Mouse (Mus musculus) MEL (cell line): ENCODE measurements around the gene Dhx36. TPM values are rescaled to one million over a fixed set of nuclear protein-coding genes. Genes with fewer than 3 reads are reported as not detected.

Experiments
- DNase-seq: peaks from one replicate; pipeline ENCODE4 v3.0.0; 2011; ENCODE audit warnings: low read depth, low spot score
- H3K27ac ChIP-seq: 2 replicates; pipeline ENCODE4 v1.5.1; 2012; ENCODE audit warnings: low read depth, mild to moderate bottlenecking, control low read depth, low read length, moderate library complexity; ENCODE audit not compliant: control insufficient read depth
- H3K27me3 ChIP-seq, 2 experiments: fragments of 150-350 bp in 1 of 2; sonication (generic) in 1 of 2; 2 replicates each; pipeline ENCODE4 v1.6.1; 2012; ENCODE audit warnings: low read length in 2 of 2, mild to moderate bottlenecking in 2 of 2, improper control_type of control experiment in 1 of 2, moderate library complexity in 1 of 2; ENCODE audit not compliant: insufficient read depth in 2 of 2, control insufficient read depth in 1 of 2
- H3K36me3 ChIP-seq, 2 experiments: 2 replicates each; pipeline ENCODE4 v1.6.1; 2012 to 2014; ENCODE audit warnings: low read length in 2 of 2, improper control_type of control experiment in 1 of 2, inconsistent platforms in 1 of 2, mild to moderate bottlenecking in 1 of 2; ENCODE audit not compliant: insufficient read depth in 2 of 2, control insufficient read depth in 1 of 2
- H3K4me1 ChIP-seq, 2 experiments: fragments of 150-350 bp in 1 of 2; sonication (generic) in 1 of 2; 2 replicates each; pipeline ENCODE4 v1.6.1; 2012; ENCODE audit warnings: low read length in 2 of 2, improper control_type of control experiment in 1 of 2, mild to moderate bottlenecking in 1 of 2; ENCODE audit not compliant: insufficient read depth in 2 of 2, control insufficient read depth in 1 of 2
- H3K4me3 ChIP-seq, 2 experiments: fragments of 150-350 bp in 1 of 2; sonication (generic) in 1 of 2; 2 replicates each; pipeline ENCODE4 v1.5.1; 2012; ENCODE audit warnings: low read depth in 2 of 2, low read length in 2 of 2, mild to moderate bottlenecking in 2 of 2, moderate library complexity in 2 of 2, control low read depth in 1 of 2, improper control_type of control experiment in 1 of 2; ENCODE audit not compliant: control insufficient read depth in 1 of 2, insufficient read depth in 1 of 2
- H3K79me2 ChIP-seq: 2 replicates; pipeline ENCODE4 v1.6.1; 2012; ENCODE audit warnings: mild to moderate bottlenecking, low read length, moderate library complexity; ENCODE audit not compliant: control insufficient read depth, poor library complexity, insufficient read depth
- H3K9ac ChIP-seq: 2 replicates; pipeline ENCODE4 v1.6.1; 2012; ENCODE audit warnings: low read depth, mild to moderate bottlenecking, control low read depth, low read length, moderate library complexity; ENCODE audit not compliant: control insufficient read depth, poor library complexity, severe bottlenecking
- H3K9me3 ChIP-seq: fragments of 150-350 bp; sonication (generic); replicated peaks from 2 replicates; pipeline ENCODE4 v1.6.1; 2012; ENCODE audit warnings: mild to moderate bottlenecking, low read length, improper control_type of control experiment, moderate library complexity; ENCODE audit not compliant: insufficient read depth
- BHLHE40 ChIP-seq: IDR thresholded peaks from 2 replicates; pipeline ENCODE4 v1.6.1; 2012; ENCODE audit warnings: low read depth, mild to moderate bottlenecking, inconsistent platforms, low read length, improper control_type of control experiment, borderline replicate concordance
- CHD1 ChIP-seq: IDR thresholded peaks from 2 replicates; pipeline ENCODE4 v1.6.1; 2012; ENCODE audit warnings: low read depth, mild to moderate bottlenecking, inconsistent platforms, low read length, improper control_type of control experiment
- CTCF ChIP-seq, 3 experiments: IDR thresholded peaks in 2 of 3; conservative IDR thresholded peaks in 1 of 3; 2 replicates each; pipeline ENCODE4 v1.5.1; 2011 to 2012; ENCODE audit warnings: low read length in 3 of 3, low read depth in 2 of 3, mild to moderate bottlenecking in 2 of 3, improper control_type of control experiment in 1 of 3, inconsistent platforms in 1 of 3, mixed read lengths in 1 of 3, moderate library complexity in 1 of 3; ENCODE audit not compliant: control insufficient read depth in 1 of 3, insufficient read depth in 1 of 3, poor library complexity in 1 of 3, severe bottlenecking in 1 of 3
- E2F4 ChIP-seq: IDR thresholded peaks from 2 replicates; pipeline ENCODE4 v1.6.1; 2011; ENCODE audit warnings: low read depth, low read length, improper control_type of control experiment, borderline replicate concordance
- ELF1 ChIP-seq: IDR thresholded peaks from 2 replicates; pipeline ENCODE4 v1.6.1; 2014; ENCODE audit warnings: low read depth, mild to moderate bottlenecking, inconsistent platforms, low read length, improper control_type of control experiment, moderate library complexity
- EP300 ChIP-seq, 2 experiments: IDR thresholded peaks; 2 replicates each; pipeline ENCODE4 v1.6.1; 2011; ENCODE audit warnings: improper control_type of control experiment in 2 of 2, low read length in 2 of 2, low read depth in 1 of 2, mild to moderate bottlenecking in 1 of 2
- ETS1 ChIP-seq: IDR thresholded peaks from 2 replicates; pipeline ENCODE4 v1.6.1; 2012; ENCODE audit warnings: low read depth, mild to moderate bottlenecking, inconsistent platforms, low read length, improper control_type of control experiment, moderate library complexity
- GABPA ChIP-seq: IDR thresholded peaks from 2 replicates; pipeline ENCODE4 v1.6.1; 2012; ENCODE audit warnings: low read depth, mild to moderate bottlenecking, inconsistent platforms, low read length, improper control_type of control experiment, moderate library complexity
- GATA1 ChIP-seq: IDR thresholded peaks from 2 replicates; pipeline ENCODE4 v1.6.1; 2011; ENCODE audit warnings: low read depth, low read length, improper control_type of control experiment
- HCFC1 ChIP-seq: IDR thresholded peaks from 2 replicates; pipeline ENCODE4 v1.6.1; 2012; ENCODE audit warnings: low read depth, mild to moderate bottlenecking, inconsistent platforms, low read length, improper control_type of control experiment, moderate library complexity
- JUND ChIP-seq: IDR thresholded peaks from 2 replicates; pipeline ENCODE4 v1.6.1; 2011; ENCODE audit warnings: low read depth, mild to moderate bottlenecking, improper control_type of control experiment, low read length
- KAT2A ChIP-seq: conservative IDR thresholded peaks from 2 replicates; pipeline ENCODE4 v1.6.1; 2012; ENCODE audit warnings: low read depth, low read length, improper control_type of control experiment, inconsistent platforms
- MAX ChIP-seq: IDR thresholded peaks from 2 replicates; pipeline ENCODE4 v1.6.1; 2011; ENCODE audit warnings: low read length, improper control_type of control experiment
- MAZ ChIP-seq: IDR thresholded peaks from 2 replicates; pipeline ENCODE4 v1.6.1; 2012; ENCODE audit warnings: low read depth, mild to moderate bottlenecking, inconsistent platforms, low read length, improper control_type of control experiment
- MEF2A ChIP-seq: IDR thresholded peaks from 2 replicates; pipeline ENCODE4 v1.6.1; 2014; ENCODE audit warnings: low read depth, mild to moderate bottlenecking, inconsistent platforms, low read length, improper control_type of control experiment; ENCODE audit not compliant: poor library complexity, insufficient replicate concordance, severe bottlenecking; ENCODE audit errors: extremely low read depth
- MXI1 ChIP-seq: IDR thresholded peaks from 2 replicates; pipeline ENCODE4 v1.6.1; 2011; ENCODE audit warnings: mild to moderate bottlenecking, low read depth, low read length, improper control_type of control experiment
- MYC ChIP-seq: IDR thresholded peaks from 2 replicates; pipeline ENCODE4 v1.6.1; 2011; ENCODE audit warnings: low read depth, mild to moderate bottlenecking, low read length, improper control_type of control experiment, moderate library complexity
- NELFE ChIP-seq: IDR thresholded peaks from 2 replicates; pipeline ENCODE4 v1.6.1; 2011; ENCODE audit warnings: low read depth, low read length, improper control_type of control experiment
- NRF1 ChIP-seq: IDR thresholded peaks from 2 replicates; pipeline ENCODE4 v1.6.1; 2014; ENCODE audit warnings: low read depth, mild to moderate bottlenecking, inconsistent platforms, low read length, improper control_type of control experiment, moderate library complexity; ENCODE audit not compliant: poor library complexity, insufficient read depth, severe bottlenecking
- POLR2A ChIP-seq, 2 experiments: IDR thresholded peaks; 2 replicates each; pipeline ENCODE4 v1.6.1; 2011 to 2012; ENCODE audit warnings: low read length in 2 of 2, mild to moderate bottlenecking in 2 of 2, control low read depth in 1 of 2, improper control_type of control experiment in 1 of 2, low read depth in 1 of 2, moderate library complexity in 1 of 2; ENCODE audit not compliant: control insufficient read depth in 1 of 2, insufficient read depth in 1 of 2, poor library complexity in 1 of 2
- POLR2AphosphoS2 ChIP-seq: IDR thresholded peaks from 2 replicates; pipeline ENCODE4 v1.6.1; 2011; ENCODE audit warnings: low read length, improper control_type of control experiment
- RAD21 ChIP-seq: IDR thresholded peaks from 2 replicates; pipeline ENCODE4 v1.6.1; 2011; ENCODE audit warnings: mild to moderate bottlenecking, low read depth, low read length, improper control_type of control experiment
- RCOR1 ChIP-seq: IDR thresholded peaks from 2 replicates; pipeline ENCODE4 v1.6.1; 2012; ENCODE audit warnings: low read depth, mild to moderate bottlenecking, inconsistent platforms, low read length, improper control_type of control experiment
- SIN3A ChIP-seq: IDR thresholded peaks from 2 replicates; pipeline ENCODE4 v1.6.1; 2012; ENCODE audit warnings: low read length, improper control_type of control experiment, inconsistent platforms
- SMC3 ChIP-seq: IDR thresholded peaks from 2 replicates; pipeline ENCODE4 v1.6.1; 2011; ENCODE audit warnings: low read depth, low read length, improper control_type of control experiment
- TAL1 ChIP-seq: IDR thresholded peaks from 2 replicates; pipeline ENCODE4 v1.6.1; 2012; ENCODE audit warnings: mild to moderate bottlenecking, inconsistent platforms, low read length, moderate library complexity, mixed read lengths
- TBP ChIP-seq: IDR thresholded peaks from 2 replicates; pipeline ENCODE4 v1.8.0; 2011; ENCODE audit warnings: low read depth, low read length, improper control_type of control experiment
- TCF12 ChIP-seq: IDR thresholded peaks from 2 replicates; pipeline ENCODE4 v1.6.1; 2014; ENCODE audit warnings: low read depth, mild to moderate bottlenecking, inconsistent platforms, low read length, improper control_type of control experiment, moderate library complexity
- UBTF ChIP-seq: IDR thresholded peaks from 2 replicates; pipeline ENCODE4 v1.6.1; 2012; ENCODE audit warnings: low read depth, mild to moderate bottlenecking, inconsistent platforms, low read length, improper control_type of control experiment, moderate library complexity, borderline replicate concordance; ENCODE audit not compliant: insufficient read depth
- USF1 ChIP-seq: IDR thresholded peaks from 2 replicates; pipeline ENCODE4 v1.6.1; 2014; ENCODE audit warnings: low read depth, mild to moderate bottlenecking, inconsistent platforms, low read length, improper control_type of control experiment, moderate library complexity
- USF2 ChIP-seq, 2 experiments: IDR thresholded peaks; 2 replicates each; pipeline ENCODE4 v1.6.1; 2011 to 2012; ENCODE audit warnings: improper control_type of control experiment in 2 of 2, low read length in 2 of 2, borderline replicate concordance in 1 of 2, inconsistent platforms in 1 of 2, low read depth in 1 of 2, mild to moderate bottlenecking in 1 of 2; ENCODE audit not compliant: insufficient read depth in 1 of 2
- ZC3H11A ChIP-seq: IDR thresholded peaks from 2 replicates; pipeline ENCODE4 v1.6.1; 2012; ENCODE audit warnings: low read depth, mild to moderate bottlenecking, inconsistent platforms, low read length, improper control_type of control experiment
- ZKSCAN1 ChIP-seq: IDR thresholded peaks from 2 replicates; pipeline ENCODE4 v1.6.1; 2012; ENCODE audit warnings: low read depth, mild to moderate bottlenecking, inconsistent platforms, low read length, improper control_type of control experiment, moderate library complexity
- ZMIZ1 ChIP-seq: IDR thresholded peaks from 2 replicates; pipeline ENCODE4 v1.6.1; 2012; ENCODE audit warnings: low read depth, mild to moderate bottlenecking, inconsistent platforms, low read length, improper control_type of control experiment, moderate library complexity
- ZNF384 ChIP-seq: IDR thresholded peaks from 2 replicates; pipeline ENCODE4 v1.6.1; 2012; ENCODE audit warnings: low read depth, mild to moderate bottlenecking, inconsistent platforms, low read length, improper control_type of control experiment
- polyA plus RNA-seq, 2 experiments: library from polyadenylated mRNA; stranded (reverse) in 1 of 2; unstranded in 1 of 2; fragments of >175 nt in 1 of 2; fragments of >200 nt in 1 of 2; gene quantifications; 2 replicates each; pipeline versions ENCODE4 v1.2.1 to v1.2.4; 2012; ENCODE audit warnings: low replicate concordance in 2 of 2, low read depth in 1 of 2; ENCODE audit not compliant: insufficient read length in 2 of 2, insufficient read depth in 1 of 2, missing spikeins in 1 of 2
- total RNA-seq: library from RNA; depleted of rRNA; stranded (reverse); fragments of 300-350 nt; gene quantifications from 2 replicates; pipeline ENCODE4 v1.2.3, GENCODE M21; 2012; rRNA removed

The Dhx36 gene
- total RNA-seq, result 26.4 and 26.7 TPM in 2 replicates
- 10 to 100 TPM in 1 of 2 experiments, not detected in 1; 17.7 TPM for polyA plus RNA-seq

DNA sequence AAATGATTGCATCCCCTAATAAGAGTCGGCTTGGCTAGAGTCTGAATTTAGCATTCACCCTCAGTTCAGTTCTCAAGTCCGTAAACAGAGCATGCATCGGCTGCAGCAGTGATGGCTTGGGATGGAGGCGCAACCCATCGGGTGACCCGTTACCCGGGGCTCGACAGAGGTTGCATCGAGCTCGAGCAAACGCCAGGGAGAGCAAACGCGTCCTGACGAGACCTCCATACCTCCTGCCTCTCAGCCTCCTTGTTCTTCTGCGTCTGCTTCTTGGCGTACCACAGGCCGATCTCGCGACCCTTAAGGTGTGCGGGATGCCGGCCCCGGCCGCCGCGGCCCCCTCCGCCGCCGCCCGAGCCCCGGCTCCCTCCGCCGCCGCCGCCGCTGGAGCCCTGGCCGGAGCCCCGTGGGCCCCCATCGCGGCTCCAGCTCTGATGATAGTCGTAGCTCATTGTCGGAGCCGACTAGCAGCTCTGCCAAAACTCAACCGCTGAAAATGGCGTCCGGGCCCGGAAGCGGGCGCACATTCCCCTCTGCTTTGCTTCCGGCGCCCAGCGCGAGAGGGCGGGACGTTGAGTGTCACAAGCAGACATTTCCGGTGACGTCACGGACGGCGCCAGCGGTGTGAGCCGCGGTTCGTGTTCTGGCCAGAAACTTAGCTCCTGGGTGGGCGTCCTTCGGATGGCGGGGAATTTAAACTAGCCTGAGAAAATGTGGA is at the start of gene Dhx36:
Gene Dhx36, minus strand, starts transcription at position 517 of the 718 bp plus-strand sequence.
- peak within 1 kb of the TSS; percentile 98 for H3K9ac ChIP-seq
- H3K9me3 ChIP-seq, result no peaks in the 10 kb centered on the region
- H3K4me3 ChIP-seq, result peak within 1 kb of the TSS; percentile 92 to 100
- no peaks in the 10 kb centered on the region for H3K27me3 ChIP-seq
- peaks cover 9 to 11% of the 10 kb centered on the region in 2 experiments; a peak in 3 of 4 replicates for H3K4me1 ChIP-seq
- H3K36me3 ChIP-seq, result peaks cover 2 to 18% of the 10 kb centered on the region in 2 experiments
- peak within 1 kb of the TSS; percentile 27; the same call in 1 of the 2 replicates for H3K27ac ChIP-seq
- peaks cover 21% of the 10 kb centered on the region for H3K79me2 ChIP-seq
- DNase-seq, result peak; percentile 95
- no peak for TF ChIP-seq USF1
- TF ChIP-seq ZNF384, result no peak
- peak; percentile 85 for TF ChIP-seq NELFE
- peak; percentile 80 for TF ChIP-seq MXI1
- TF ChIP-seq TAL1, result no peak
- no peak for TF ChIP-seq RAD21
- TF ChIP-seq EP300 (IDR thresholded peaks at IDR 0.05; ENCODE audit: low read depth in 1 of 2, low read length in 2 of 2), result no peak
- TF ChIP-seq CHD1, result no peak
- no peak for TF ChIP-seq UBTF
- no peak for TF ChIP-seq SMC3
- TF ChIP-seq MAZ, result no peak
- no peak for TF ChIP-seq MEF2A
- no peak; the same call in 1 of the 2 replicates for TF ChIP-seq KAT2A
- no peak for TF ChIP-seq RCOR1
- TF ChIP-seq BHLHE40, result no peak
- no peak for TF ChIP-seq GATA1
- no peak for TF ChIP-seq ZC3H11A
- no peak for TF ChIP-seq CTCF (IDR thresholded peaks at IDR 0.05 in 2 of 3, conservative IDR thresholded peaks at IDR 0.05 in 1 of 3; ENCODE audit: control insufficient read depth in 1 of 3, insufficient read depth in 1 of 3, low read depth in 2 of 3, low read length in 3 of 3, poor library complexity in 1 of 3, severe bottlenecking in 1 of 3)
- TF ChIP-seq POLR2A (IDR thresholded peaks at IDR 0.05; ENCODE audit: control insufficient read depth in 1 of 2, insufficient read depth in 1 of 2, low read depth in 1 of 2, low read length in 2 of 2, poor library complexity in 1 of 2), result peak; percentile 68 to 90; a peak in 3 of 4 replicates
- TF ChIP-seq ZKSCAN1, result no peak
- TF ChIP-seq ZMIZ1, result peak; percentile 61; the same call in 1 of the 2 replicates
- peak; percentile 68; the same call in 1 of the 2 replicates for TF ChIP-seq POLR2AphosphoS2
- no peak for TF ChIP-seq USF2 (IDR thresholded peaks at IDR 0.05; ENCODE audit: borderline replicate concordance in 1 of 2, insufficient read depth in 1 of 2, low read depth in 1 of 2, low read length in 2 of 2)
- peak; percentile 62 for TF ChIP-seq E2F4
- peak; percentile 84 for TF ChIP-seq ELF1
- no peak for TF ChIP-seq NRF1
- no peak for TF ChIP-seq GABPA
- TF ChIP-seq TBP, result peak; percentile 68
- TF ChIP-seq MYC, result no peak; the same call in 1 of the 2 replicates
- peak; percentile 87 for TF ChIP-seq HCFC1
- no peak for TF ChIP-seq JUND
- TF ChIP-seq MAX, result peak; percentile 85
- TF ChIP-seq TCF12, result peak; percentile 50; the same call in 1 of the 2 replicates
- peak; percentile 61 for TF ChIP-seq SIN3A
- 0 out of 2 replicates have a peak, but pooled peaks have one; percentile 36 for TF ChIP-seq ETS1
